Mouse (Mus musculus): ENCODE measurements around the gene Rps6kb1. TPM values are rescaled to one million over a fixed set of nuclear protein-coding genes. Genes with fewer than 3 reads are reported as not detected.

Rps6kb1 gene
- total and polyA plus RNA-seq, 3 experiments, result 45.2 to 110 (median 76.9) TPM

DNA sequence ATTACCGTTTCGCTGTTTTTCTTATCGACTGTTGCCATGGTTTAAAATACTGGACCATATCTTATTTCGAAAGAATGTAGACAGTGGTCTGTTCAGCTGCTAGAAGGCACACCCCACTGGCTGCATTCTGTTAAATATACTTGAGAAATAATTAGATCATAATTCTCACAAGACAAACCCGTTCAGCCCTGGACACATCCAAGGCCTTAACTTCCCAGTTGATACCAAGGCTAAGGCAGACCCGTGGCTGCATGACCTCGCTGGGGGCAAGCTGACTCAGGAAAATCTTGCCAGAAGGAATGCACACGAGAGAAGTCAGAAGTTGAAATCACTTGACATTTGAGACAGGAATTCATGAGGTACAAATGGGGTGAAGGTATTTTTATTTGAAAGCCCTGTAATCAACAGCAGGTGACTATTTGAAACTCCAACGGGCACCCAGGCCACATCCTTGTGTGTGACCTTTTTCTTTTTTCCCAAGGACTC lies 25.7 kb upstream of the Rps6kb1 start:
- Histone ChIP-seq H3K9me3 (replicated peaks; ENCODE audit: low read length) (no peaks in the 10 kb centered on the region), H3K4me3 (replicated peaks in 1 of 3; ENCODE audit: low read depth in 2 of 3, low read length in 2 of 3, poor library complexity in 1 of 3) (no peak overlapping the region), H3K36me3 (replicated peaks in 1 of 2; ENCODE audit: control insufficient read depth in 1 of 2, insufficient read depth in 1 of 2, low read length in 1 of 2) (peaks cover 2 to 32% of the 10 kb centered on the region in 2 experiments), H3K27ac (ENCODE audit: insufficient read depth, low read depth) (no peak overlapping the region), H3K79me2 (replicated peaks; ENCODE audit: control insufficient read depth, extremely low read depth, insufficient read depth, poor library complexity, severe bottlenecking) (no peaks in the 10 kb centered on the region), H3K9ac (ENCODE audit: insufficient read depth, low read depth) (no peak overlapping the region), H3K4me2 (ENCODE audit: insufficient read depth, low read depth, poor library complexity, severe bottlenecking) (no peak overlapping the region), H3K27me3 (replicated peaks) (no peaks in the 10 kb centered on the region), H3K4me1 (ENCODE audit: control insufficient read depth in 1 of 2, insufficient read depth in 2 of 2) (peaks cover 29 to 76% of the 10 kb centered on the region in 2 experiments)
- dilution Hi-C loops (cut with MboI; ENCODE audit: extremely low pct_ligation_motif_present, extremely low pct_unique_long_range_greater_than_20kb, low sequenced_read_pairs) (no loop called here), in situ Hi-C loops (cut with MboI; ENCODE audit: low pct_ligation_motif_present, low pct_unique_long_range_greater_than_20kb, low sequenced_read_pairs) (loop anchor here (10.0 to 25.0 kb wide), 2 partner anchors 267 to 434 kb away; no protein-coding TSS in a partner anchor)
- no peak for TF ChIP-seq ZC3H11A (IDR thresholded peaks at IDR 0.05; ENCODE audit: low read depth, low read length)
- TF ChIP-seq RAD21 (IDR thresholded peaks at IDR 0.05; ENCODE audit: low read depth, low read length), result no peak
- TF ChIP-seq MAFK (IDR thresholded peaks at IDR 0.05; ENCODE audit: insufficient replicate concordance, low read length), result 0 out of 2 replicates have a peak, but pooled peaks have one; percentile 13
- no peak for DNase-seq (ENCODE audit: extremely low read depth)

GRCm38 (mm10) chr11:86568425-86568824 lies 23.8 kb upstream of the Rps6kb1 start:
- Histone ChIP-seq H3K27me3 (replicated peaks) (no peaks in the 10 kb centered on the region), H3K27ac (ENCODE audit: insufficient read depth, low read depth) (no peak overlapping the region), H3K9ac (ENCODE audit: insufficient read depth, low read depth) (no peak overlapping the region), H3K79me2 (replicated peaks; ENCODE audit: control insufficient read depth, extremely low read depth, insufficient read depth, poor library complexity, severe bottlenecking) (no peaks in the 10 kb centered on the region), H3K4me3 (replicated peaks in 1 of 3; ENCODE audit: low read depth in 2 of 3, low read length in 2 of 3, poor library complexity in 1 of 3) (no peak overlapping the region), H3K4me1 (ENCODE audit: control insufficient read depth in 1 of 2, insufficient read depth in 2 of 2) (peaks cover 18 to 57% of the 10 kb centered on the region in 2 experiments), H3K9me3 (replicated peaks; ENCODE audit: low read length) (no peaks in the 10 kb centered on the region), H3K36me3 (replicated peaks in 1 of 2; ENCODE audit: control insufficient read depth in 1 of 2, insufficient read depth in 1 of 2, low read length in 1 of 2) (peaks cover 3 to 37% of the 10 kb centered on the region in 2 experiments), H3K4me2 (ENCODE audit: insufficient read depth, low read depth, poor library complexity, severe bottlenecking) (no peak overlapping the region)
- DNase-seq (ENCODE audit: extremely low read depth), result peak; percentile 74
- dilution Hi-C loops (cut with MboI; ENCODE audit: extremely low pct_ligation_motif_present, extremely low pct_unique_long_range_greater_than_20kb, low sequenced_read_pairs) (no loop called here), in situ Hi-C loops (cut with MboI; ENCODE audit: low pct_ligation_motif_present, low pct_unique_long_range_greater_than_20kb, low sequenced_read_pairs) (loop anchor here (25.0 kb wide), 1 partner anchor 269 kb away; no protein-coding TSS in a partner anchor)
- TF ChIP-seq USF2 (conservative IDR thresholded peaks at IDR 0.05; ENCODE audit: low read depth, low read length) (no peak), NRF1 (IDR thresholded peaks at IDR 0.05; ENCODE audit: low read depth, low read length) (no peak), ELF1 (IDR thresholded peaks at IDR 0.05; ENCODE audit: low read depth, low read length) (no peak), E2F4 (IDR thresholded peaks at IDR 0.05; ENCODE audit: insufficient replicate concordance, low read depth, low read length) (no peak), CHD2 (IDR thresholded peaks at IDR 0.05; ENCODE audit: low read length) (no peak), TBP (conservative IDR thresholded peaks at IDR 0.05; ENCODE audit: low read depth, low read length) (no peak), SMC3 (IDR thresholded peaks at IDR 0.05; ENCODE audit: low read depth, low read length) (peak; percentile 99), TCF12 (IDR thresholded peaks at IDR 0.05; ENCODE audit: low read depth, low read length) (no peak), ETS1 (conservative IDR thresholded peaks at IDR 0.05; ENCODE audit: low read depth, low read length) (no peak), JUND (conservative IDR thresholded peaks at IDR 0.05; ENCODE audit: low read depth, low read length) (no peak), MAFK (IDR thresholded peaks at IDR 0.05; ENCODE audit: insufficient replicate concordance, low read length) (no peak), ZMIZ1 (IDR thresholded peaks at IDR 0.05; ENCODE audit: low read depth, low read length) (no peak), KAT2A (IDR thresholded peaks at IDR 0.05; ENCODE audit: insufficient replicate concordance, low read length) (no peak), CHD1 (IDR thresholded peaks at IDR 0.05; ENCODE audit: low read depth, low read length) (no peak), RCOR1 (conservative IDR thresholded peaks at IDR 0.05; ENCODE audit: low read depth, low read length) (no peak), SIN3A (IDR thresholded peaks at IDR 0.05; ENCODE audit: low read length) (peak; percentile 73; the same call in 1 of the 2 replicates), GABPA (IDR thresholded peaks at IDR 0.05; ENCODE audit: insufficient replicate concordance, low read depth, low read length) (no peak), CTCF (conservative IDR thresholded peaks at IDR 0.05 in 1 of 2, IDR thresholded peaks at IDR 0.05 in 1 of 2; ENCODE audit: low read depth in 2 of 2, low read length in 2 of 2) (peak; percentile 34 to 96; a peak in 3 of 4 replicates), IRF4 (IDR thresholded peaks at IDR 0.05; ENCODE audit: low read depth, low read length) (peak; percentile 30; the same call in 1 of the 2 replicates), POLR2AphosphoS2 (IDR thresholded peaks at IDR 0.05; ENCODE audit: low read depth, low read length) (no peak), MXI1 (IDR thresholded peaks at IDR 0.05; ENCODE audit: low read depth, low read length) (no peak), MAX (IDR thresholded peaks at IDR 0.05; ENCODE audit: low read length) (no peak), MAZ (IDR thresholded peaks at IDR 0.05; ENCODE audit: low read depth, low read length) (no peak), ZNF384 (IDR thresholded peaks at IDR 0.05; ENCODE audit: low read depth, low read length) (no peak), JUN (IDR thresholded peaks at IDR 0.05; ENCODE audit: insufficient read depth, low read depth, low read length) (no peak), MEF2A (IDR thresholded peaks at IDR 0.05; ENCODE audit: borderline replicate concordance, low read depth, low read length) (no peak; the same call in 1 of the 2 replicates), POLR2A (IDR thresholded peaks at IDR 0.05; ENCODE audit: low read depth, low read length) (peak; percentile 29; the same call in 1 of the 2 replicates), HCFC1 (IDR thresholded peaks at IDR 0.05; ENCODE audit: low read depth, low read length) (no peak), ZKSCAN1 (IDR thresholded peaks at IDR 0.05; ENCODE audit: borderline replicate concordance, low read depth, low read length) (no peak), BHLHE40 (IDR thresholded peaks at IDR 0.05; ENCODE audit: low read depth, low read length) (peak; percentile 54; the same call in 1 of the 2 replicates), NELFE (IDR thresholded peaks at IDR 0.05; ENCODE audit: low read depth, low read length) (no peak)
